Mouse (Mus musculus) testis, postnatal 14 days (tissue): ENCODE measurements at regions not wholly inside any gene's neighbourhood (a gene's known extent, or its start where the extent isn't known, plus 50 kb on each side); places are given as distances from the start of the nearest gene placed in this dataset.

Source experiments
- DNase-seq: peaks from one replicate; pipeline ENCODE4 v3.0.0; 2021; ENCODE audit warnings: low spot score

- no peak for DNase-seq
Observed at GRCm38 (mm10) chr13:72023666-72024065, 60.1 kb upstream of the Irx1 start.

GRCm38 (mm10) chr13:72043930-72044470, 80.5 kb upstream of the Irx1 start:
- DNase-seq, result no peak

GRCm38 (mm10) chr13:72056469-72056868, 92.9 kb upstream of the Irx1 start:
- no peak for DNase-seq

DNA sequence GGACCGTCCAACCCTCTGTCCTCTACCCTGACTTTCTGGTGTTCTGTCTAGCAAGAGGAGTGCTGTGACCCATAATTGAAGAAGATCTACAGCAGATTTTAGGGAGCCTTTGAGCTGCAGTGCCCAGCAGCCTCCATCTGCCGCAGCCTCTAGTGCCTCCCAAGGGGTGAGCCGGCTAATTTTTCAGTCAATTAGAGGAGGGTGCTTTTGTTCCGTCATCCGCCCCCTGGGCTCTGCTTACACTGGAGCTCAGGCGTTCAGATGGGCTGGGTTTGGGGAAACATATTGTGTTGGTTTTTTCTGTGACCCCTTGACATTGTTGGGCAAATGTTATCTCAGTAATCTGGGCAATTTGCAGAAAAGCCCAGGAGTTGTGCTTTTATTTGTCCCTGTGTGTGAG, 98.1 kb upstream of the Irx1 start:
- no peak for DNase-seq

GRCm38 (mm10) chr13:72063278-72063761, 99.8 kb upstream of the Irx1 start:
- no peak for DNase-seq

- DNase-seq, result no peak
Observed at GRCm38 (mm10) chr13:72096585-72096984, 133.1 kb upstream of the Irx1 start.

GRCm38 (mm10) chr13:72097268-72097667, 133.7 kb upstream of the Irx1 start:
- no peak for DNase-seq

DNA sequence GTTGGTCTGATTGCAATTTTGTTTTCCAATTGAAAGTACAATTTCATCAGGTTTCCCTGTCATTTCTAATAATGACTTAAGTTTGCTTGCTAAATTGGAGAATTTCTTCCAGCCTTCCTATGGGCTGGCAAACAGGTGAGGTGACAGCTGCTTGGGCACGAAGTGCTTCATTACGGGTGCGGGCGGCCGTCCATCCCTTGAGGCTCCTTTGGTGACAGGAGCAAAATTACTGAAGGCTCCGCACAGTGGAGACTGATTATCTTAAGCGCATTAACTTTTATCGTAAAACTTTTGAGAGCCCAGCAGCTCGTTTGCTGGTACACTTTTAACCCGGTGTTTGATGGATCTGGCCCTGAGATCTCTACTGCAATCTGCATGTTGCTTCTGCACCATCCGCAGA, 134.3 kb upstream of the Irx1 start:
- DNase-seq, result no peak

- DNase-seq, result no peak
Observed at GRCm38 (mm10) chr13:72100741-72101140, 137.2 kb upstream of the Irx1 start.

GRCm38 (mm10) chr13:72108666-72109065, 145.1 kb upstream of the Irx1 start:
- no peak for DNase-seq

DNA sequence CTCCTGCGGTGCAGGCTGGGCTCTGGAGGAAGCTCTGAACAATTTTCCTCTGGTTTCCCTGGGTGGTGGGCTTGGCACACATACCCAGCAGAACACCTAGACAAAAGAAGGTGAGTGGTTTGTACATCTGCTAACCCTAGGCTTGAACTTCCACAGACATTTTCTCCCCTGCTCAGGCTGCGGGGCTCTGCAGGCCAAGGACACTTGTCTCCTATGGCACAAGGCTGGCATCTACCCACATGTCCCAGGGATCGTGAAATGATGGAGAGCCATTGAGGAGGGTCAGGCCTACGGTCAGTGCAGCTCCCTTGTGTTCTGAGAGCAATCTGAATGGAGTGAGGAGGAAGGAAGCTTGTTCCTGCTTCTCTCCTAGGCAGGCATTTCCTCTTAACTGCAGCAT, 150.4 kb upstream of the Irx1 start:
- DNase-seq, result no peak

DNA sequence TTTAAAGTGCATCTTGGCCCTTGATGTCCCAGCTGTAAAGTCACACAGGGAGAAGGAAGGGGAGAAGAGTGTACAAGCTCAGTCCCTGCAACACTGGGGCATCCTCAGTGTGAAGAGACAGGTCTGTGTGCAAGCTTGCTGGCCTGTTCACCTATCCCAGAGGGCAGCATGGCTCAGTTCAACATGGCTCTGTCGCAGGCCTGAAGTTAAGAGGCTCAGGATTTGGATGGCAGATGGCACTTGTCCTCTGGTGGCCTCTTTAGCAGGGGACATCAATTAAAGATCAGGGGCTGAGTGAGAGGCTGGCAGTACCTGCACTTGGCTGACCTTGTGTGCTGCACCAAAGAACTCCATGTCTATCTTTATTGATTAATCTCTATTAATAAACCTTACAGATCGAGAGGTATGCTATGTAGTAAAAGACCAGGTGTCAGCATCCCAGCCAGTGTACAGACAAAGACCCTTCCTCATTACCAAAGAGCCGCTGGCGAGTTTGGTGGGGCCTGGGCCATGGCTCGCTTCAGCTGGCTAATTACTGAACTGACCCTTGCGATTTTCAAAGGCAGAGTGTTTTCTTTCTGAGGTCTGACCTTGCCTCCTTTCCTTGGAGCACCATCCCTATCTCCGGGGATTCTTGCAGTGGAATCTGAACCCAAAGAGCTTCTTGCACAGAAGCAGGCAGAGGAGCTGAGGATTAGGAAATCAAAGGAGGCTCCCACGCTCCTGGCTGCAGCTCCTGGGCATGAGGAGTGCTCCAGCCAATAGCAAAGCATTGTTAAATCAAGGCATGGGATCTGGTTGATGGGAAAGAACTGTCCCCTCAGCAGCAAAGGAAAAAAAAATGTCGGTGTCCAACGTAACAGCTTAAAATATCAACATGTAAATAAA, 151.5 kb upstream of the Irx1 start:
- peak; percentile 16 for DNase-seq

DNA sequence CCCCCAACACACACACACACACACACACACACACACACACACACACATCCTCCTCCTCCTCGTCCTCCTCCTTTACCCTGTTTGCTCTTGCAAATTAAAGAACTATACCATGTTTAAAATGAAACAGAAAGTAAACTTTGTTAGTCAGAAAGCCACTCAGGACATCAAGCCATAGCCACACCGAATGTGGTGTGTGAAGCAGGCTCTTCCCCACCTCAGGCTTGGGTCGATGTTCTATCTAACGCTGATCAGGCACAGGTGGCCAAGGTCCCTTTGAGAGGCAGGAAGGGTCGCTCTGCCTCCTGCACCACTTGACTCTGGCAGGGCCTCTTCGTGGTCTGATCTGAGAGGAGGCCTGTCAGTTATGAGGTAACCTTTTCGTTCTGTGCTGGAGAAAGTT, 156.9 kb upstream of the Irx1 start:
- no peak for DNase-seq

- DNase-seq, result no peak
Observed at GRCm38 (mm10) chr13:72120911-72121553, 157.5 kb upstream of the Irx1 start.

- DNase-seq, result no peak
Observed at GRCm38 (mm10) chr13:72121554-72122229, 158.2 kb upstream of the Irx1 start.

GRCm38 (mm10) chr13:72122230-72122627, 158.7 kb upstream of the Irx1 start:
- no peak for DNase-seq

- DNase-seq, result no peak
Observed at GRCm38 (mm10) chr13:72128306-72128705, 164.8 kb upstream of the Irx1 start.

- no peak for DNase-seq
Observed at GRCm38 (mm10) chr13:72131341-72131740, 167.8 kb upstream of the Irx1 start.

DNA sequence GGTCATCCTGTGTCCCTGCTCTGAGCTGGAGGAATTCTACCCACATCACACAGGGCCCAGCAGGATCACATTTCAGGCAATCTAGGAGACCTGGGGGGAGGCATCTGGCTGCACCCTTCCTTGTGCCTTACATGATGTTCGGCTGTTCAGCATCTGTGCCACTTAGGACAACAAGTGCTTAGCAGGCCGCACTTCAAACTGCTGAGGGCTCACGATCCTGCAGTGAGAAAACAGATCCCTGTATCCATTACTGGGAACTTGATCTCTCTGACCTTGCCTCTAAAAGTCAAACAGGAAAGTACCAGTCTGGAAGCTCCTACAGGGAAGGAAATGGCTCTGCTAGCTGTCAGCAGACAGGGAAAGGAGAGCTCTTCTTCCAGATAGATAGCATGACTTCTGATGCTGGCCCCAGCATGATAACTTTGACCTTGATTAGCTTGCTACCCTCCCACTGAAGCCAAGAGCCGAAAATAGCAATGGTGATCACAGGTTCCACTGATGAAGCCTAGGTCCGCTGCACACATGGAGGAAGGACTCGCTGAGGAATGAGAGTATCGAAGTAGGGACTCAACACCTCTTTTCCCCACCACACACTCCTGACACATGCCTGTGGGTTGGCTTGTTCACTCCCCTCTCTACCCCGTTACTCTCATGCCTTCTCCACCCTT, 170.7 kb upstream of the Irx1 start:
- no peak for DNase-seq

- DNase-seq, result no peak
Observed at GRCm38 (mm10) chr13:72166225-72166624, 202.7 kb upstream of the Irx1 start.

DNA sequence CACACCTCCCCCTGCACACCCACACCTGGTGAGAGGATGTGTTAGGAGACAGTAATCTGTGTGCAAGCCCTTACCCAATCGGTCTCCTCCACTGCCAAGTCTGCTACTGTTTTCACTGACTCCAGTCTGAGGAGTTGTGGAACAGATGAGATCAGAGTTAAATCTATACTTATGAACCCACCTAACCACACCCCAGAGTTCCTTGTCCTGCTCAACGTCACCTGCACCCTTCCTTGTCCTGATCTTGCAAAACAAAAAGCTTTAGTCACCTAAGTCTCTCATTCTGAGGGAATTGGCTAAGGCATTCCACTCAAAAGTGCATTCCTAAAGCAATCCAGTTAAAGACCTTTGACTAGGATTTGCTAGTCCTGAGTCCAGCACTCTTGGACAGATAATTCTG, 203.9 kb upstream of the Irx1 start:
- no peak for DNase-seq

DNA sequence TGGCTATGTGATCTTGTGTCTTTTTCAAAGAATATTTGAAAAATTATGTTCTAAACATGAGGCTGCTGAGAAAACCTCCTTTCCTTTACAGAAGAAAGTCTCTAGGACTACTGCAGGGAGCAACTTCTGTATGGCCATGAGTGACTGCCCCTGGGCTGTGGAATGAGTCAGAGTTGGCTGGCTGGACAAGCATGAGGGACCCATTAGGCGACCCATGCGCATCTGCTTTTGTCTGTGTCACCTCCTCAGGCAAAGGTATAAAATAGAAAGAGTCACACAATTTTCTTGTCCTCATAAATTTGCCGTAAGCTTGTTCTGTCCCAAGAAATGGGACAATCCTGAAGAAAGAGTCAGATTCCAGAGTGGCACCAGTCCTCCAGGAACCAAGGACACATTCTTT, 220.1 kb upstream of the Irx1 start:
- no peak for DNase-seq
